Mouse (Mus musculus) CH12.LX (cell line): Measurements from ENCODE around the gene Gm13272.
"Not testable (repeated sequence)": the region's sequence is repeated elsewhere in the genome, so short reads cannot be mapped to it uniquely, and the experiment has no call there.

Experiments used
- CTCF ChIP-seq, 2 experiments: IDR thresholded peaks in 1 of 2; conservative IDR thresholded peaks in 1 of 2; 2 replicates each; pipeline ENCODE4 v1.5.1; 2011 to 2012; ENCODE audit warnings: low read depth in 2 of 2, low read length in 2 of 2, improper control_type of control experiment in 1 of 2, inconsistent platforms in 1 of 2, mild to moderate bottlenecking in 1 of 2, moderate library complexity in 1 of 2
- EP300 ChIP-seq: IDR thresholded peaks from 2 replicates; pipeline ENCODE4 v1.6.1; 2011; ENCODE audit warnings: low read length, improper control_type of control experiment
- MAFK ChIP-seq: IDR thresholded peaks from 2 replicates; pipeline ENCODE4 v1.6.1; 2011; ENCODE audit warnings: low read length, improper control_type of control experiment; ENCODE audit not compliant: insufficient replicate concordance
- MEF2A ChIP-seq: IDR thresholded peaks from 2 replicates; pipeline ENCODE4 v1.6.1; 2014; ENCODE audit warnings: low read depth, mild to moderate bottlenecking, inconsistent platforms, low read length, improper control_type of control experiment, borderline replicate concordance
- MXI1 ChIP-seq: IDR thresholded peaks from 2 replicates; pipeline ENCODE4 v1.6.1; 2011; ENCODE audit warnings: mild to moderate bottlenecking, low read depth, low read length, improper control_type of control experiment
- POLR2A ChIP-seq: IDR thresholded peaks from 2 replicates; pipeline ENCODE4 v1.6.1; 2011; ENCODE audit warnings: low read depth, mild to moderate bottlenecking, improper control_type of control experiment, low read length
- SIN3A ChIP-seq: IDR thresholded peaks from 2 replicates; pipeline ENCODE4 v1.6.1; 2012; ENCODE audit warnings: low read length, improper control_type of control experiment, inconsistent platforms

GRCm38 (mm10) chr4:88776622-88777021, 3.0 kb upstream of the Gm13272 start, which contains the start of gene Gm13289:
- not testable (repeated sequence) for TF ChIP-seq MEF2A; CTCF (conservative IDR thresholded peaks at IDR 0.05 in 1 of 2, IDR thresholded peaks at IDR 0.05 in 1 of 2; ENCODE audit: low read depth in 2 of 2, low read length in 2 of 2); EP300; POLR2A; MAFK; MXI1; SIN3A
